Mouse (Mus musculus): ENCODE data around the gene Cadm1.

GRCm38 (mm10) chr9:47609443-47609842 is 79.5 kb downstream of the Cadm1 start:
- TF ChIP-seq POLR2A (IDR thresholded peaks at IDR 0.05; ENCODE audit: borderline replicate concordance, extremely low read depth, insufficient read depth, insufficient read length, poor library complexity, severe bottlenecking) (no peak), CTCF (IDR thresholded peaks at IDR 0.05; ENCODE audit: borderline replicate concordance, extremely low read depth, insufficient read depth, insufficient read length) (no peak)

Measured in brain, embryonic 14.5 days (tissue).